Mouse (Mus musculus) testis, adult 2 months (tissue): ENCODE measurements at regions not wholly inside any gene's neighbourhood (a gene's known extent, or its start where the extent isn't known, plus 50 kb on each side); places are given as distances from the start of the nearest gene placed in this dataset.

Source experiments
- H3K27ac ChIP-seq: fragments of 200-500 bp; 2 replicates; pipeline ENCODE4 v1.5.1; 2012; ENCODE audit warnings: low read depth, low read length; ENCODE audit not compliant: control insufficient read depth, insufficient read depth
- H3K27me3 ChIP-seq: fragments of 200-500 bp; 2 replicates; pipeline ENCODE4 v1.6.1; 2012; ENCODE audit warnings: mild to moderate bottlenecking, low read length, moderate library complexity; ENCODE audit not compliant: control insufficient read depth, insufficient read depth
- H3K36me3 ChIP-seq: fragments of 200-500 bp; 2 replicates; pipeline ENCODE4 v1.6.1; 2012; ENCODE audit warnings: mild to moderate bottlenecking, low read length; ENCODE audit not compliant: control insufficient read depth, insufficient read depth
- H3K4me1 ChIP-seq: fragments of 200-500 bp; 2 replicates; pipeline ENCODE4 v1.6.1; 2012; ENCODE audit warnings: low read length; ENCODE audit not compliant: control insufficient read depth, insufficient read depth
- H3K4me3 ChIP-seq: fragments of 200-500 bp; 2 replicates; pipeline ENCODE4 v1.5.1; 2012; ENCODE audit warnings: low read depth, mild to moderate bottlenecking, low read length, moderate library complexity, mixed read lengths; ENCODE audit not compliant: control insufficient read depth
- CTCF ChIP-seq: fragments of 200-500 bp; IDR thresholded peaks from 2 replicates; pipeline ENCODE4 v1.5.1; 2012; ENCODE audit warnings: low read depth, mild to moderate bottlenecking, inconsistent platforms, low read length, moderate library complexity; ENCODE audit not compliant: control insufficient read depth, insufficient read depth, insufficient replicate concordance
- POLR2A ChIP-seq: fragments of 200-500 bp; IDR thresholded peaks from 2 replicates; pipeline ENCODE4 v1.6.1; 2012; ENCODE audit warnings: low read depth, mild to moderate bottlenecking, inconsistent platforms, low read length, moderate library complexity; ENCODE audit not compliant: control insufficient read depth

- Histone ChIP-seq H3K4me3 (peak overlapping the region; percentile 77), H3K27me3 (no peaks in the 10 kb centered on the region), H3K27ac (no peak overlapping the region), H3K36me3 (no peaks in the 10 kb centered on the region), H3K4me1 (peaks cover 4% of the 10 kb centered on the region; the same call in 1 of the 2 replicates)
- TF ChIP-seq CTCF = no peak
- TF ChIP-seq POLR2A = no peak
Observed at GRCm38 (mm10) chr14:24822876-24823567, 336.1 kb downstream of the Rps24 start.

- Histone ChIP-seq H3K36me3 (no peaks in the 10 kb centered on the region), H3K4me1 (peaks cover 4% of the 10 kb centered on the region; the same call in 1 of the 2 replicates)
- TF ChIP-seq POLR2A = no peak
- TF ChIP-seq CTCF = no peak
Observed at GRCm38 (mm10) chr14:24824351-24824750, 337.4 kb downstream of the Rps24 start.

DNA sequence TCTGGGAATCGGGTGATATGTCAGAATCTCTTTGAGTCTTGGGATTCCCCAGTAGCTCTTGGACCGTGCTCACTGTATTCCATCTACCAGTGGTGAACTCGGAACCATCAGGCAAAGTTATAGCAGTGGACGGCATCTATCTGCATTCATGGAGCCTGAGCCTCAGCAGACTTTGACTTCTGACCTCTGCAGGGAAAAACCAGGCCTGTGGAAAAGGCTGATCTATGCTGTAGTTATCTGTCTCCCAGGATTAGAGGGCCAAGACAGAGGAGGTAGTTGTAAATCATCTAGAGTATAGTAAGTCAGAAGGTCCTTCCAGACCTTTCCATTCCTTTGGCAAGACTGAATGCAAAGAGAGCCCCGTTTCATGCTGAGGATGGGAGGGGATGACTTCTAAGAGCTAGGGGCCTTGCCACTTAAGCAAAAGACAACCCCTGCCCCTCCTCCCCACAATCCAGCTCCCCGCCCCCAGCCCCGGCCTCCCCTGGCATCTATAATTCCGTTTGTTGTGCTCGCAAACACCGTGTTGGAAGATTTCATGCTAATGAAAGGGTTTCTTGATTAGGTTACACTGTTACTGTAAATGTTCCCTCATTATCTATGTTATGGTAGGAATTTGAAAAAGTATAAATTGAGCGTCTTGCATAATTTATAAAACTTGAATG lies 338.9 kb downstream of the Rps24 start:
- no peak overlapping the region for H3K27ac ChIP-seq
- H3K36me3 ChIP-seq = no peaks in the 10 kb centered on the region
- peaks cover 4% of the 10 kb centered on the region; the same call in 1 of the 2 replicates for H3K4me1 ChIP-seq
- H3K27me3 ChIP-seq = no peaks in the 10 kb centered on the region
- H3K4me3 ChIP-seq = no peak overlapping the region
- TF ChIP-seq POLR2A (no peak), CTCF (no peak)

More at GRCm38 (mm10) chr14:24824351-24824750, 337.4 kb downstream of the Rps24 start:
- no peaks in the 10 kb centered on the region for H3K27me3 ChIP-seq
- peak overlapping the region; percentile 60 for H3K4me3 ChIP-seq
- no peak overlapping the region for H3K27ac ChIP-seq

GRCm38 (mm10) chr14:24826471-24827337 lies 339.8 kb downstream of the Rps24 start:
- no peak for TF ChIP-seq POLR2A
- no peak for TF ChIP-seq CTCF
- no peak overlapping the region for H3K4me3 ChIP-seq
- no peaks in the 10 kb centered on the region for H3K27me3 ChIP-seq
- H3K4me1 ChIP-seq = peaks cover 4% of the 10 kb centered on the region; the same call in 1 of the 2 replicates
- no peak overlapping the region for H3K27ac ChIP-seq
- no peaks in the 10 kb centered on the region for H3K36me3 ChIP-seq

GRCm38 (mm10) chr14:24827381-24828031 lies 340.6 kb downstream of the Rps24 start:
- H3K36me3 ChIP-seq = no peaks in the 10 kb centered on the region
- no peak for TF ChIP-seq POLR2A
- no peak for TF ChIP-seq CTCF
- H3K4me3 ChIP-seq = no peak overlapping the region
- H3K27me3 ChIP-seq = no peaks in the 10 kb centered on the region
- H3K27ac ChIP-seq = no peak overlapping the region
- peaks cover 4% of the 10 kb centered on the region; the same call in 1 of the 2 replicates for H3K4me1 ChIP-seq

DNA sequence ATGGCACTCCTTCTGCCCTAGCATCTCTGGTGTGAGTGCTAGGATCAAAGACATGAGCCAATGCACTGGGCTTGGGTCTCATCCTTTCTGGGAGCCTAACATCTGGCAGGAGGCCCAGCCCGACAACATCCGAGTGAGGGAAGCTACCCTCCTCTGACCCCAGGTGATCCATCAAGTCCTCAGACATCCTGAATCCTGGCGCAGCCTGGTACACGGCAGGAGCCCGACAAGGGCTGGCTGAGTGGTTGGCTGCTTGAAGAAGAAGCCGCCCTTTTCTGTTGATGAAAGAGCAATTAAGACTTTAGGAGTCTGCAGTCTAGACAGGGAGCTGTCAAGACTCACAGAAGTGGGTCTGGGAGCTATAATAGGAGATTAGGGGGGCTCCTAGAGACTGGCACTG lies 342.1 kb downstream of the Rps24 start:
- H3K36me3 ChIP-seq = no peaks in the 10 kb centered on the region
- H3K27me3 ChIP-seq = no peaks in the 10 kb centered on the region
- TF ChIP-seq POLR2A (no peak), CTCF (no peak)
- H3K4me3 ChIP-seq = peak overlapping the region; percentile 46
- H3K27ac ChIP-seq = no peak overlapping the region
- H3K4me1 ChIP-seq = no peaks in the 10 kb centered on the region

GRCm38 (mm10) chr14:24833211-24833610 lies 346.3 kb downstream of the Rps24 start:
- Histone ChIP-seq H3K36me3 (no peaks in the 10 kb centered on the region), H3K27me3 (no peaks in the 10 kb centered on the region), H3K4me3 (no peak overlapping the region), H3K4me1 (no peaks in the 10 kb centered on the region), H3K27ac (no peak overlapping the region)
- TF ChIP-seq POLR2A (no peak), CTCF (no peak)
